Mouse (Mus musculus) liver, adult 2 months (tissue): Measurements from ENCODE around the gene Mrpl54.

Experiments used
- CTCF ChIP-seq: fragments of 200-500 bp; IDR thresholded peaks from 2 replicates; pipeline ENCODE4 v1.5.1; 2011; ENCODE audit warnings: low read depth, low read length, control low read depth
- POLR2A ChIP-seq: fragments of 200-500 bp; IDR thresholded peaks from 2 replicates; pipeline ENCODE4 v1.6.1; 2011; ENCODE audit warnings: low read length, control low read depth; ENCODE audit not compliant: insufficient read depth; ENCODE audit errors: extremely low read depth

- TF ChIP-seq CTCF (peak; percentile 62), POLR2A (no peak)
These were observed 36.0 kb downstream of the Mrpl54 start, which contains the start of gene Atcay for GRCm38 (mm10) chr10:81230438-81231332.
